Mouse (Mus musculus): ENCODE results near the gene Kcnb1. TPM values are rescaled to one million over a fixed set of nuclear protein-coding genes. Genes with fewer than 3 reads are reported as not detected.

Gene Kcnb1
- 1.1 TPM for polyA plus RNA-seq (2017; shearing (Covaris generic))

DNA sequence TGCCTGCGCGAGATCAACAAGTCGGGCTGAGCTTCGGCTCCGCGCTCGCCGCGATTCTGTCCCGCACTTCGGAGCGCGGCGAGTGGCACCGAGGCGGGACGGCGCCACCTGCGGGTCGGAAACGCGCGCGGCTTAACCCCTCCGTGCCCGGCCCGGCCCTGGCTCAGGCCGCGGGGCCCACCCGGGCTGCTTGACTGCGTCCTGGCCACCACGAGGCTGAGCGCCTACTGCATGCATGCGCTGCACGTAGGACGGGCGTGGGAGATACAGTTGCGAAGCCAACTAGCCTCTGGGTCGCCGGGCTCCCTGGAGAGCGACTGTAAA, at the start of gene Kcnb1:
Kcnb1 (minus strand) TSS at position 80 of the 324 bp plus-strand sequence.

DNA sequence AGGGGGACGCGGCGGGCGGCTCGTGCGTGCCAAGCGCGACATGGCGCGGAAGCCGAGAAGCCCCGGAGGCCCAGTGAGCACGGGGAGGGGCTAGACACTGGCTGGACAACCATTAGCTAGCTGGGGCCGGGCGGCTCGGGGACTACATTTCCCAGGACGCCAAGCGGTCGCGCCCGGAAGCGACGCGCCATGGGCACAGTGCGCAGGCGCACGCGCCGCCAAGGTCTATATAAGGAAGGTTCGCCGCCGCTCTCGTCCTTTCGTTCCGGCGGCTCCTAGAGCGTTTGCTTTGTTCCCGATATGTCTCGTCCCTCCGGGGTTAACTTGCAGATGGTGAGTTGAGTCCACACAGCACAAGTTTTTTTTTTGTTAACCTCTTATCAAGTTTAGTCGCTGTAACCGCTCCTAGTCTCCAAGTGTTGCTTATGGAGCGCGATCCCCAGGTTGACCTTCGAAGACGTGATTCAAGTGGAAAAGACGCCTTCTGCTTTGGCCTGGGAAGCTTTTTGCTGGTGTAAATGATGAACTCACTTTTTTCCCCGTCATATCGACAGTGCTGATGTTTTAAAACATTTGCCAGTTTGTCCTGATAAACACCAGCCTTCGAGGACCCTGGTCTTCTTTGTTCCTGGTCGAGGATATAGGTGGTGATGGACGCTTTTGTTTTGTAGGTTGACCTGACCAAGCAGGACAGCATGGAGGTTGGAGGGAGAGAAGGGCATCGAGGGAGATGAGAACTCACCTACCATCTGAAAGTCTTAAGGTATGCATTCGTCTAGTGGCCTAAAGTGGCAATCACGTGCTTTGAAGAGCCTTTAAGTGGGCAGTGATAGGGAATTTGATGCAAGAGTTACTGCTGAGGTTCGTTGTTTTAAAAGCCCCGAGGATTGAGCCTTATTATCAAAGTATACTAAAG, 126.7 kb downstream of the Kcnb1 start, which contains the start of gene Znfx1:
Znfx1 (minus strand) TSS at position 51 of the 916 bp plus-strand sequence.

Other genes with a start within 250 kb of the Kcnb1 start
- 101 TPM for gene Stau1, start 193.9 kb downstream of the Kcnb1 start, polyA plus RNA-seq (2017; shearing (Covaris generic))
- gene Ddx27, start 175.0 kb downstream of the Kcnb1 start, polyA plus RNA-seq (2017; shearing (Covaris generic)): 94.6 TPM
- gene Znfx1, start 127.1 kb downstream of the Kcnb1 start, polyA plus RNA-seq (2017; shearing (Covaris generic)): 64.2 TPM
- gene Ptgis, start 50.4 kb upstream of the Kcnb1 start, polyA plus RNA-seq (2017; shearing (Covaris generic)): 0.50 TPM
- gene B4galt5, start 159.0 kb upstream of the Kcnb1 start, polyA plus RNA-seq (2017; shearing (Covaris generic)): 2.7 TPM
- 94.2 TPM for gene Slc9a8, start 231.6 kb upstream of the Kcnb1 start, polyA plus RNA-seq (2017; shearing (Covaris generic))